Mouse (Mus musculus) layer of hippocampus, adult 2 months (tissue): Measurements from ENCODE around the gene Gm10188. TPM values are rescaled to one million over a fixed set of nuclear protein-coding genes. Genes with fewer than 3 reads are reported as not detected.

ENCODE experiments used
- DNase-seq, 2 experiments: peaks; one replicate each; pipeline ENCODE4 v3.0.0; 2022; ENCODE audit warnings: low spot score in 2 of 2
- H3K27ac ChIP-seq: fragments of 200-600 bp; 2 replicates; pipeline ENCODE4 v1.8.1; 2022
- H3K4me3 ChIP-seq: fragments of 200-600 bp; 2 replicates; pipeline ENCODE4 v1.8.1; 2022; ENCODE audit warnings: mild to moderate bottlenecking
- CTCF ChIP-seq: fragments of 200-600 bp; conservative IDR thresholded peaks from 2 replicates; pipeline ENCODE4 v1.8.1; 2022; ENCODE audit warnings: antibody characterized with exemption, mild to moderate bottlenecking, moderate library complexity
- total RNA-seq, 2 experiments: library from RNA; stranded (reverse); gene quantifications; 2 replicates each; pipeline ENCODE4 v1.2.3; 2021

The Gm10188 gene
- total RNA-seq, 2 experiments from 2014 or later = not detected

- DNase-seq = no peak
- H3K27ac ChIP-seq = no peak overlapping the region
- no peak overlapping the region for H3K4me3 ChIP-seq
- 0 out of 2 replicates have a peak, but pooled peaks have one; percentile 7 for TF ChIP-seq CTCF
Observed at GRCm38 (mm10) chr1:132254467-132254866, 24.9 kb upstream of the Gm10188 start.

GRCm38 (mm10) chr1:132246641-132247040, 17.1 kb upstream of the Gm10188 start:
- no peak overlapping the region for H3K27ac ChIP-seq
- H3K4me3 ChIP-seq = no peak overlapping the region
- TF ChIP-seq CTCF = no peak
- DNase-seq = no peak

DNA sequence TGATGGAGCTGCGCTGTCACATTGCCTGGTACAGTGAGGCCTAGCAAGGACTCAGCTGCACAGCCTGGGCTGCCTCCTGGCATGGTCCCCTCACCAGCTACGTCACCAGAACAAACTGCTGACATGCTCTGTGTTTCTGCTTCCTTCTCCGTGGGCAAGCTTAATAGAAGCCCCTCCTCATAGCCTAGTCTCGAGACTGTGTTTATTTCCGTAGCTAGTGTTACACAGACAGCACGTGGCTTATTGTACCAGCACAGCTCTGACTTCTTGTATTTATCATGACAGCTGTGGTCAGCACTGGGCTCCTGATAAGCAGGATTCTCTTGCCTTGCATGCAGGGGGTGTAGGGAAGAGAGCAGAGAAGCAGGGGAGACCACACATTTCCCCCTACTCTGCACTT, 16.6 kb upstream of the Gm10188 start:
- H3K27ac ChIP-seq = no peak overlapping the region
- no peak overlapping the region for H3K4me3 ChIP-seq
- no peak for TF ChIP-seq CTCF
- peak in 1 of 2 experiments; percentile 32 for DNase-seq

- H3K4me3 ChIP-seq = no peak overlapping the region
- no peak for DNase-seq
- no peak overlapping the region for H3K27ac ChIP-seq
- TF ChIP-seq CTCF = no peak
Observed at GRCm38 (mm10) chr1:132245010-132245409, 15.4 kb upstream of the Gm10188 start.

DNA sequence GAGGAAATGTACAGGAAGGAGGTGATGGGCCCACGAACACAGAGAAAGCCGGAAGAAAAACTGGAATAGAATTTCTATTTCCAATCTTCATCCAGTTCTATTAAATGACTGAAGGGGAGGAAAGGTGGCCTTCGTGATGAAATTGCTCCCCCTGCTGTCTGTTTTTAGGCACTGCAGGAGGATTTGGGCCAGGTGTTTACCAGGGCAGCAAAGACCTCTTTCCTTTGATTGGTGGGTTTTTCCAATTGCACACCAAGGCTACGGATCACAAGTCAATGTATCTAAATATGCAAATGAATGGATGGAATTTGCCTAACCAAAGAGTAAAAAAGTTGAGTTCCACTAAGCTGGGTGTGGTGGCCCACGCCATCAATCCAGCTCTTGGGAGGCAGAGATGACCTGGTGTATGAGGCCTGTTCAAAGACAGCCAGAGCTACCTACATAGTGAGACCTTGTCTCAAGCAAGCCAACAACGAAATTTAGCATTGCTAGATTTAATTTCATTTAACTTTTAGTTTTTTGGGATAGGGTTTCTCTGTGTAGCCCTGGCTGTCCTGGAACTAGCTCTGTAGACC, 8.1 kb upstream of the Gm10188 start:
- no peak overlapping the region for H3K4me3 ChIP-seq
- no peak overlapping the region for H3K27ac ChIP-seq
- TF ChIP-seq CTCF = peak; percentile 97
- DNase-seq = peak; percentile 35 to 80

GRCm38 (mm10) chr1:132234757-132235273, 5.2 kb upstream of the Gm10188 start:
- TF ChIP-seq CTCF = no peak
- H3K27ac ChIP-seq = no peak overlapping the region
- no peak for DNase-seq
- no peak overlapping the region for H3K4me3 ChIP-seq

- Histone ChIP-seq H3K4me3 (no peak overlapping the region), H3K27ac (no peak overlapping the region)
- peak; percentile 48 for TF ChIP-seq CTCF
- DNase-seq = no peak
Observed at GRCm38 (mm10) chr1:132233566-132233965, 4.0 kb upstream of the Gm10188 start.

GRCm38 (mm10) chr1:132231470-132232274, 2.1 kb upstream of the Gm10188 start:
- Histone ChIP-seq H3K4me3 (no peak overlapping the region), H3K27ac (no peak overlapping the region)
- DNase-seq = no peak
- TF ChIP-seq CTCF = no peak

GRCm38 (mm10) chr1:132226297-132227080, 3.1 kb downstream of the Gm10188 start:
- TF ChIP-seq CTCF = no peak
- no peak for DNase-seq
- Histone ChIP-seq H3K27ac (peak overlapping the region; percentile 36; the same call in 1 of the 2 replicates), H3K4me3 (no peak overlapping the region)

DNA sequence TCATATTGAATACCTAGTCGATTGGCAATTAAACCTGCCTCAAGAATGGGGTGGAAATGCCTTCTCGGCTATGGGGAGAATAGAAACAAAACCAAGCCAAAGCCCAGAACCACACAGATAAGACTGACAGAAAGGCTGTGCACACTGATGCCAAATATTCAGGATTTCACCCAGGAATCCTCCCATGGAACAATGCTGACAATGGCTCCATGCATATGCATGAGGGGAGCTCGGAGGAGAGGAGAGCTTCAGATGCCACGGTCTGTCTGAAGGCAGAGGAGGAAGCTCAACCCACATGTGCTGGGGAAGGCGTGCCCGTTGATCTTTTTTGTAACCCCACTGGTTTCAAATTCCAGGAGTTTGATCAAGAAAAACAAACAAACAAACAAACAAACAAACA, 7.4 kb downstream of the Gm10188 start:
- Histone ChIP-seq H3K27ac (peak overlapping the region; percentile 49; the same call in 1 of the 2 replicates), H3K4me3 (no peak overlapping the region)
- no peak for TF ChIP-seq CTCF
- no peak for DNase-seq

GRCm38 (mm10) chr1:132221627-132222026, 7.9 kb downstream of the Gm10188 start:
- H3K4me3 ChIP-seq = no peak overlapping the region
- no peak for DNase-seq
- no peak for TF ChIP-seq CTCF
- no peak overlapping the region; the same call in 1 of the 2 replicates for H3K27ac ChIP-seq

GRCm38 (mm10) chr1:132216276-132216675, 13.3 kb downstream of the Gm10188 start:
- Histone ChIP-seq H3K4me3 (no peak overlapping the region), H3K27ac (no peak overlapping the region)
- no peak for TF ChIP-seq CTCF
- DNase-seq = no peak

DNA sequence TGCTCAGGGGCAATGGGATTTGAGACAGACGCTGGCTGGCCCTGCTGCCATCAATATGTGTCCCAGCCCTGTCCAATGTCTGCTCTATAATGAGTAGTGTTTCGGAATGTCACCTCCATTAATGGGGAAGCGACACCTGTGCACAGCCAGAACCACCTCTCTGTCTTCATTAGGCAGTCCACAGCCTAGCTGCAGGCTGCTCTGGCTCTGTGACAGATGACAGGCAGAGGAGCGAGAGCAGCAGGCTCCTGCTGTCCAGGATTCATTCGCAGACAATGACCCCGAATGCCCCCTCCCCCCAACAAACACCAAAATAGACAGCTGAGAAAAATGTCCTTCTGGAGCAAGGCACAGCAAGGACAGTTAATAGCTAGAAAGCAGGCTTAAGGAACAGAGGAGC, 16.5 kb downstream of the Gm10188 start:
- DNase-seq = no peak
- Histone ChIP-seq H3K4me3 (no peak overlapping the region), H3K27ac (no peak overlapping the region)
- TF ChIP-seq CTCF = no peak
